Mouse (Mus musculus) neural tube, postnatal 0 days (tissue): Measurements from ENCODE around the gene Ryr2. TPM values are rescaled to one million over a fixed set of nuclear protein-coding genes. Genes with fewer than 3 reads are reported as not detected.

Source experiments
- polyA plus RNA-seq: library from polyadenylated mRNA; unstranded; fragments of >200 nt; fragmentation: Nextera tagmentation; extraction: Ambion mirVana; gene quantifications from 2 replicates; pipeline ENCODE4 v1.2.1, GENCODE M21; 2015

The Ryr2 gene
- polyA plus RNA-seq = 5.8 and 9.5 TPM in 2 replicates

DNA sequence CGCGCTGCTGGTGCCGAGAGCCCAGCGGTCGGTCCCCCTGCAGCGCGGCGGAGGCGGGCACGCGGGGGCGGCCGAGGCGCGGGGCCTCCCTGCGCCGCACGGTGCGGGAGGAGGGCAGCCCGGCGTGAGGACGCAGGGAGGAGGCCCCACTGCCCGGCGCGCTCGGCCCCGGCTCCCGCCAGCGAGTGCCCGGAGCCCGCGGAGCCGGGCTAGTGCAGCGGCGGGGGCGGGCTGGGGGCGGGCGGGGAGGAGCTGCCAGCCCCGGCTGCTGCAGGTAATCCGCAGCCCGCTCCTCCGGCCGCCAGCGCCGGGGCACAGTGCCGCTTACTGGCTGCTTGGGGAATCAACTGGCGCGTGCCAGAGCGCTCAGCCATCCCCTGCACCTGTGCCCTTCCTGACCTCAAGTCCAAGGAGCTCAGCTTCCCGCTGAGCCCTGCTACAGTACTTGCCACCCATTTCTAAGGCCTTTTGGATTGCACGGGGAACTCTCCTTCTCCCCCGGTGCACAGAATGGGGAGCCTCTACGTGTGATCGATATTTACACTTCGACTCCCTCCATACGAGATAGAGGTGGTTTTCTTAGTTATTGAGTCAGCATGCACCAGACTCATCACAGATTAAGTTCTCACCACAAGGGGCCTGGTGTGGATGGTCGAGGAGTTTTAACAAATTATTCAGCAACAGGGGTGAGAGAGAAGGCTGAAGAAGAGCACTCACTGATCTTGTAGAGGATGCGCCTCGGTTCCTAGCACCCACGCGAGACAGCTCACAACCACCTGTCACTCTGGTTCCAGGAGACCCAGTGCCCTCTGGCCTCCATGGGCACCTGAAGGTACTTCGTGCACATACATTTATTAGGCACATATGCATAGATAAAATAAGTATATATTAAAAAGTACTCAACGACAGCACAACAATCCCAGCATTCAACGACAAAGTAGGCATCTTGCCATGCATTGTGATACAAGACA is at the start of gene Ryr2:
TSS of gene Ryr2 (minus strand) at position 284 of the 971 bp plus-strand sequence.

Other genes with a start within 250 kb of the Ryr2 start
- 2.7 and 2.8 TPM in 2 replicates for gene Mtr, start 151.2 kb upstream of the Ryr2 start, polyA plus RNA-seq
- 4.8 and 5.6 TPM in 2 replicates for gene Actn2, start 233.8 kb upstream of the Ryr2 start, polyA plus RNA-seq